Mouse (Mus musculus) hindbrain, postnatal 0 days (tissue): ENCODE data around the gene Cdhr5. TPM values are rescaled to one million over a fixed set of nuclear protein-coding genes. Genes with fewer than 3 reads are reported as not detected.
A peak's percentile ranks its signal among the peaks of the same experiment; 100 is the strongest.

Source experiments
- ATAC-seq: fragments of 200-750 bp; cut with Nextera tagmentation; 2 replicates; pipeline ENCODE4 v1.8.0; 2017; ENCODE audit warnings: mild to moderate bottlenecking, moderate TSS enrichment, moderate library complexity
- DNase-seq: peaks from one replicate; pipeline ENCODE4 v3.0.0-alpha.2; 2015; ENCODE audit warnings: low spot score
- H3K27ac ChIP-seq: fragments of 300-500 bp; sonication (generic); 2 replicates; pipeline ENCODE4 v1.5.1; 2014; ENCODE audit warnings: mild to moderate bottlenecking
- H3K27me3 ChIP-seq: fragments of 300-500 bp; sonication (generic); 2 replicates; pipeline ENCODE4 v1.6.1; 2014; ENCODE audit warnings: low read length, mixed read lengths; ENCODE audit not compliant: insufficient read depth
- H3K36me3 ChIP-seq: fragments of 300-500 bp; sonication (generic); 2 replicates; pipeline ENCODE4 v1.6.1; 2014; ENCODE audit warnings: low read length, mixed read lengths; ENCODE audit not compliant: insufficient read depth
- H3K4me1 ChIP-seq: fragments of 300-500 bp; sonication (generic); 2 replicates; pipeline ENCODE4 v1.6.1; 2014; ENCODE audit warnings: antibody characterized with exemption, low read length, mixed read lengths; ENCODE audit not compliant: insufficient read depth
- H3K4me2 ChIP-seq: fragments of 300-500 bp; sonication (generic); 2 replicates; pipeline ENCODE4 v1.6.1; 2014; ENCODE audit warnings: low read depth, mild to moderate bottlenecking, low read length, moderate library complexity, mixed read lengths
- H3K4me3 ChIP-seq: fragments of 300-500 bp; sonication (generic); 2 replicates; pipeline ENCODE4 v1.5.1; 2014; ENCODE audit warnings: low read length
- H3K9ac ChIP-seq: fragments of 300-500 bp; sonication (generic); replicated peaks from 2 replicates; pipeline ENCODE4 v1.6.1; 2014; ENCODE audit warnings: mild to moderate bottlenecking, low read length, moderate library complexity, mixed read lengths
- H3K9me3 ChIP-seq: fragments of 300-500 bp; sonication (generic); 2 replicates; pipeline ENCODE4 v1.6.1; 2016; ENCODE audit warnings: low read length, mixed read lengths
- CTCF ChIP-seq: IDR thresholded peaks from 2 replicates; pipeline ENCODE4 v1.5.1; 2016; ENCODE audit warnings: antibody characterized with exemption, control low read depth, low read depth
- WGBS: fragments of 180-500 bp; shearing (Covaris S2); extraction: QIAGEN DNeasy Blood & Tissue Kit; methylation state at CpG from one replicate; pipeline ENCODE4 v1.1.7; 2014; 5-methylcytosine and 5-hydroxymethylcytosine counted together
- microRNA counts: library from miRNA; unstranded; fragments of <30 nt; microRNA quantifications from one replicate; lab custom pipeline; 2015
- microRNA-seq, 2 experiments: library from miRNA; unstranded; fragments of <30 nt; microRNA quantifications; one replicate each; pipeline ENCODE4; 2016
- polyA plus RNA-seq: library from polyadenylated mRNA; unstranded; fragments of >200 nt; fragmentation: Nextera tagmentation; extraction: Ambion mirVana; gene quantifications from 2 replicates; pipeline ENCODE4 v1.2.1, GENCODE M21; 2015
- total RNA-seq: library from RNA; depleted of rRNA; stranded (reverse); fragments of >200 nt; gene quantifications from 2 replicates; pipeline ENCODE4 v1.2.3, GENCODE M21; 2014; rRNA removed

The Cdhr5 gene
- total and polyA plus RNA-seq, 2 experiments from 2014 or later = 0.23 TPM; not detected in 1

- no peak for ATAC-seq
- Histone ChIP-seq H3K4me2 (no peak overlapping the region), H3K36me3 (no peaks in the 10 kb centered on the region), H3K9me3 (no peaks in the 10 kb centered on the region), H3K27ac (no peak overlapping the region), H3K27me3 (no peaks in the 10 kb centered on the region), H3K4me3 (no peak overlapping the region), H3K9ac (no peak overlapping the region), H3K4me1 (peaks cover 28% of the 10 kb centered on the region)
- TF ChIP-seq CTCF = no peak
- no peak for DNase-seq
- 100% methylated on average over 1 of the region's 1 CpGs for WGBS
Observed at GRCm38 (mm10) chr7:141219558-141220099, 57.0 kb downstream of the Cdhr5 start.

MicroRNAs encoded within 50 kb of the gene (microRNA counts, 519-probe panel; counts per million panel counts)
- 3,225 counts per million, percentile 53 among the panel's probes with 10 or more counts for microRNA mmu-miR-210 (lab: Ali Mortazavi, UCI)

Small RNA genes lying within 50 kb of the gene (microRNA-seq; reads per million reads assigned to microRNA genes)
- 491 to 596 reads per million in 2 experiments for gene Mir210

Other genes with a start within 250 kb of the Cdhr5 start
- not detected in 2 replicates for gene Gm17387, start 247.7 kb downstream of the Cdhr5 start, total RNA-seq
- gene Gm17387, start 247.7 kb downstream of the Cdhr5 start, polyA plus RNA-seq = not detected in 2 replicates
- 115 and 124 TPM in 2 replicates for gene B4galnt4, start 215.7 kb downstream of the Cdhr5 start, total RNA-seq
- 41.8 and 46.2 TPM in 2 replicates for gene B4galnt4, start 215.7 kb downstream of the Cdhr5 start, polyA plus RNA-seq
- 0.58 TPM in 1 of 2 replicates, not detected in the other for gene Pkp3, start 198.6 kb downstream of the Cdhr5 start, total RNA-seq
- 0.29 TPM in 1 of 2 replicates, not detected in the other for gene Pkp3, start 198.6 kb downstream of the Cdhr5 start, polyA plus RNA-seq
- gene Sigirr, start 176.2 kb downstream of the Cdhr5 start, total RNA-seq = 1.2 and 19.5 TPM in 2 replicates
- 2.4 and 2.6 TPM in 2 replicates for gene Sigirr, start 176.2 kb downstream of the Cdhr5 start, polyA plus RNA-seq
- gene Ano9, start 159.0 kb downstream of the Cdhr5 start, total RNA-seq = 0.25 and 2.1 TPM in 2 replicates
- 0.45 and 0.66 TPM in 2 replicates for gene Ano9, start 159.0 kb downstream of the Cdhr5 start, polyA plus RNA-seq
- 13.6 and 25.6 TPM in 2 replicates for gene Ptdss2, start 154.4 kb downstream of the Cdhr5 start, total RNA-seq
- gene Ptdss2, start 154.4 kb downstream of the Cdhr5 start, polyA plus RNA-seq = 96.1 and 96.8 TPM in 2 replicates
- gene Rnh1, start 103.9 kb downstream of the Cdhr5 start, total RNA-seq = 65.2 and 74.3 TPM in 2 replicates
- 55.3 and 55.7 TPM in 2 replicates for gene Rnh1, start 103.9 kb downstream of the Cdhr5 start, polyA plus RNA-seq
- gene Hras, start 82.8 kb downstream of the Cdhr5 start, total RNA-seq = 115 and 120 TPM in 2 replicates
- gene Hras, start 82.8 kb downstream of the Cdhr5 start, polyA plus RNA-seq = 189 and 204 TPM in 2 replicates
- gene Lrrc56, start 82.6 kb downstream of the Cdhr5 start, total RNA-seq = 9.5 and 19.7 TPM in 2 replicates
- 5.7 and 7.2 TPM in 2 replicates for gene Lrrc56, start 82.6 kb downstream of the Cdhr5 start, polyA plus RNA-seq
- gene Lmntd2, start 62.7 kb downstream of the Cdhr5 start, total RNA-seq = 0.14 TPM in 1 of 2 replicates, not detected in the other
- 0.29 and 0.40 TPM in 2 replicates for gene Lmntd2, start 62.7 kb downstream of the Cdhr5 start, polyA plus RNA-seq
- 24.5 and 35.7 TPM in 2 replicates for gene Rassf7, start 60.9 kb downstream of the Cdhr5 start, total RNA-seq
- gene Rassf7, start 60.9 kb downstream of the Cdhr5 start, polyA plus RNA-seq = 19.6 and 23.3 TPM in 2 replicates
- 52.2 and 56.4 TPM in 2 replicates for gene Phrf1, start 48.0 kb downstream of the Cdhr5 start, total RNA-seq
- 35.6 and 38.0 TPM in 2 replicates for gene Phrf1, start 48.0 kb downstream of the Cdhr5 start, polyA plus RNA-seq
- gene Irf7, start 10.3 kb downstream of the Cdhr5 start, total RNA-seq = 3.9 and 7.0 TPM in 2 replicates
- 3.3 and 5.5 TPM in 2 replicates for gene Irf7, start 10.3 kb downstream of the Cdhr5 start, polyA plus RNA-seq
- 3.7 TPM in 1 of 2 replicates, not detected in the other for gene Sct, start 2.3 kb upstream of the Cdhr5 start, total RNA-seq
- 7.6 and 9.9 TPM in 2 replicates for gene Sct, start 2.3 kb upstream of the Cdhr5 start, polyA plus RNA-seq
- gene Drd4, start 15.2 kb upstream of the Cdhr5 start, total RNA-seq = 0.54 and 0.94 TPM in 2 replicates
- gene Drd4, start 15.2 kb upstream of the Cdhr5 start, polyA plus RNA-seq = 0.73 and 0.79 TPM in 2 replicates
- gene Deaf1, start 50.9 kb upstream of the Cdhr5 start, total RNA-seq = 218 and 220 TPM in 2 replicates
- 200 and 237 TPM in 2 replicates for gene Deaf1, start 50.9 kb upstream of the Cdhr5 start, polyA plus RNA-seq
- 31.6 and 36.4 TPM in 2 replicates for gene Tmem80, start 51.0 kb upstream of the Cdhr5 start, total RNA-seq
- gene Tmem80, start 51.0 kb upstream of the Cdhr5 start, polyA plus RNA-seq = 42.0 and 44.9 TPM in 2 replicates
- gene Eps8l2, start 62.1 kb upstream of the Cdhr5 start, total RNA-seq = 1.6 and 3.9 TPM in 2 replicates
- gene Eps8l2, start 62.1 kb upstream of the Cdhr5 start, polyA plus RNA-seq = 1.5 and 2.4 TPM in 2 replicates
- gene Taldo1, start 115.4 kb upstream of the Cdhr5 start, total RNA-seq = 156 and 200 TPM in 2 replicates
- gene Taldo1, start 115.4 kb upstream of the Cdhr5 start, polyA plus RNA-seq = 252 and 258 TPM in 2 replicates
- gene Gatd1, start 137.3 kb upstream of the Cdhr5 start, total RNA-seq = 61.2 and 74.4 TPM in 2 replicates
- 46.9 and 49.4 TPM in 2 replicates for gene Gatd1, start 137.3 kb upstream of the Cdhr5 start, polyA plus RNA-seq
- 208 and 246 TPM in 2 replicates for gene Cend1, start 152.7 kb upstream of the Cdhr5 start, total RNA-seq
- gene Cend1, start 152.7 kb upstream of the Cdhr5 start, polyA plus RNA-seq = 219 and 255 TPM in 2 replicates
- gene Slc25a22, start 161.1 kb upstream of the Cdhr5 start, total RNA-seq = 126 and 138 TPM in 2 replicates
- gene Slc25a22, start 161.1 kb upstream of the Cdhr5 start, polyA plus RNA-seq = 79.9 and 87.3 TPM in 2 replicates
- gene Pidd1, start 167.2 kb upstream of the Cdhr5 start, total RNA-seq = 3.6 and 4.6 TPM in 2 replicates
- gene Pidd1, start 167.2 kb upstream of the Cdhr5 start, polyA plus RNA-seq = 2.4 and 2.5 TPM in 2 replicates
- gene Rplp2, start 170.6 kb upstream of the Cdhr5 start, total RNA-seq = 179 and 249 TPM in 2 replicates
- 839 and 863 TPM in 2 replicates for gene Rplp2, start 170.6 kb upstream of the Cdhr5 start, polyA plus RNA-seq
- gene Pnpla2, start 178.4 kb upstream of the Cdhr5 start, total RNA-seq = 8.5 and 10.0 TPM in 2 replicates
- 20.0 and 22.4 TPM in 2 replicates for gene Pnpla2, start 178.4 kb upstream of the Cdhr5 start, polyA plus RNA-seq
- gene Cracr2b, start 184.3 kb upstream of the Cdhr5 start, total RNA-seq = 2.1 and 5.0 TPM in 2 replicates
- gene Cracr2b, start 184.3 kb upstream of the Cdhr5 start, polyA plus RNA-seq = 6.7 and 9.1 TPM in 2 replicates
- gene Cd151, start 190.6 kb upstream of the Cdhr5 start, total RNA-seq = 62.6 and 79.4 TPM in 2 replicates
- gene Cd151, start 190.6 kb upstream of the Cdhr5 start, polyA plus RNA-seq = 16.1 and 18.5 TPM in 2 replicates
- 25.5 and 46.1 TPM in 2 replicates for gene Polr2l, start 198.3 kb upstream of the Cdhr5 start, total RNA-seq
- gene Polr2l, start 198.3 kb upstream of the Cdhr5 start, polyA plus RNA-seq = 75.9 and 81.6 TPM in 2 replicates
- gene Tspan4, start 198.5 kb upstream of the Cdhr5 start, total RNA-seq = 101 and 119 TPM in 2 replicates
- 78.2 and 83.9 TPM in 2 replicates for gene Tspan4, start 198.5 kb upstream of the Cdhr5 start, polyA plus RNA-seq